9 mouse cellular contexts compared by ENCODE assay signal in genomic region chr1:21077191-21077590, GRCm38 (mm10). TPM values are rescaled to one million over a fixed set of nuclear protein-coding genes. Genes with fewer than 3 reads are reported as not detected.
DNase-seq lines count a peak whose midpoint lies in the region; ATAC-seq lines count a peak whose summit lies in the region.
"Had no signal": no experiment of that assay in that cellular context is flagged by ENCODE, and none has a peak within 500 bp of the region (broad histone marks: within the 10 kb centered on the region; RNA-seq: fewer than 3 reads in every experiment).

No protein-coding gene starts in this region.

- peak overlapping the region; percentile 74 for H3K4me2 ChIP-seq in heart, embryonic 16.5 days (ENCODE audit: low read depth, low read length)
- peak overlapping the region; percentile 69 for H3K4me2 ChIP-seq in embryonic facial prominence, embryonic 14.5 days (ENCODE audit: low read depth, low read length)
- H3K4me2 ChIP-seq in kidney, embryonic 14.5 days (replicated peaks; ENCODE audit: low read depth, low read length) = peak overlapping the region; percentile 48
- H3K4me2 ChIP-seq in neural tube, embryonic 12.5 days (replicated peaks) = peak overlapping the region; percentile 74

- DNase-seq in heart, adult 11 months = no peak
- peak; percentile 51 for DNase-seq in embryonic facial prominence, embryonic 14.5 days (ENCODE audit: low spot score)
- no peak for DNase-seq in spleen, adult 18-20 months
- no peak for DNase-seq in adrenal gland, postnatal 36 days
- DNase-seq in spleen, postnatal 36 days (ENCODE audit: low spot score in 2 of 2) = no peak

- H3K36me3 ChIP-seq in heart, embryonic 16.5 days (ENCODE audit: control insufficient read depth, insufficient read depth) = no peaks in the 10 kb centered on the region
- 0 out of 2 replicates have a peak, but pooled peaks cover 3% of the 10 kb centered on the region for H3K36me3 ChIP-seq in embryonic facial prominence, embryonic 14.5 days (ENCODE audit: control insufficient read depth, insufficient read depth, low read length)
- H3K36me3 ChIP-seq in kidney, embryonic 14.5 days (ENCODE audit: control insufficient read depth, insufficient read depth, low read length) = no peaks in the 10 kb centered on the region
- H3K36me3 ChIP-seq in neural tube, embryonic 12.5 days = no peaks in the 10 kb centered on the region
- H3K36me3 ChIP-seq: G1E had no signal

- no peaks in the 10 kb centered on the region for H3K27me3 ChIP-seq in heart, embryonic 16.5 days (ENCODE audit: control insufficient read depth, insufficient read depth, low read length)
- H3K27me3 ChIP-seq in embryonic facial prominence, embryonic 14.5 days (replicated peaks; ENCODE audit: control insufficient read depth, insufficient read depth, low read length) = no peaks in the 10 kb centered on the region
- no peaks in the 10 kb centered on the region for H3K27me3 ChIP-seq in kidney, embryonic 14.5 days (ENCODE audit: control insufficient read depth, insufficient read depth, low read length)
- H3K27me3 ChIP-seq in neural tube, embryonic 12.5 days (replicated peaks) = no peaks in the 10 kb centered on the region

- 57% methylated on average over 5 of the region's 5 CpGs for WGBS in heart, embryonic 16.5 days
- WGBS in embryonic facial prominence, embryonic 14.5 days = 34% methylated on average over 5 of the region's 5 CpGs
- 46% methylated on average over 5 of the region's 5 CpGs for WGBS in kidney, embryonic 14.5 days
- 58% methylated on average over 5 of the region's 5 CpGs for WGBS in neural tube, embryonic 12.5 days

- H3K27ac ChIP-seq in heart, embryonic 16.5 days (ENCODE audit: low read length) = no peak overlapping the region
- H3K27ac ChIP-seq in embryonic facial prominence, embryonic 14.5 days (replicated peaks; ENCODE audit: low read depth, low read length) = peak overlapping the region; percentile 69; the same call in 1 of the 2 replicates
- no peak overlapping the region for H3K27ac ChIP-seq in kidney, embryonic 14.5 days (ENCODE audit: low read depth, low read length)
- H3K27ac ChIP-seq in neural tube, embryonic 12.5 days = no peak overlapping the region

- H3K4me1 ChIP-seq in heart, embryonic 16.5 days (ENCODE audit: control insufficient read depth, insufficient read depth, low read length) = peaks cover 39% of the 10 kb centered on the region
- peaks cover 52% of the 10 kb centered on the region for H3K4me1 ChIP-seq in embryonic facial prominence, embryonic 14.5 days (ENCODE audit: control insufficient read depth, insufficient read depth, low read length)
- peaks cover 46% of the 10 kb centered on the region for H3K4me1 ChIP-seq in kidney, embryonic 14.5 days (ENCODE audit: control insufficient read depth, insufficient read depth, low read length)
- peaks cover 48% of the 10 kb centered on the region for H3K4me1 ChIP-seq in neural tube, embryonic 12.5 days

- H3K9ac ChIP-seq in heart, embryonic 16.5 days (ENCODE audit: low read length) = no peak overlapping the region
- H3K9ac ChIP-seq in embryonic facial prominence, embryonic 14.5 days (ENCODE audit: low read depth, low read length) = peak overlapping the region; percentile 80
- no peak overlapping the region for H3K9ac ChIP-seq in kidney, embryonic 14.5 days (ENCODE audit: low read depth, low read length)
- no peak overlapping the region for H3K9ac ChIP-seq in neural tube, embryonic 12.5 days

- H3K9me3 ChIP-seq in heart, embryonic 16.5 days (replicated peaks; ENCODE audit: control insufficient read depth, low read length) = no peaks in the 10 kb centered on the region
- no peaks in the 10 kb centered on the region for H3K9me3 ChIP-seq in embryonic facial prominence, embryonic 14.5 days (ENCODE audit: control insufficient read depth, low read length)
- no peaks in the 10 kb centered on the region for H3K9me3 ChIP-seq in kidney, embryonic 14.5 days (ENCODE audit: control insufficient read depth, low read length)
- no peaks in the 10 kb centered on the region for H3K9me3 ChIP-seq in neural tube, embryonic 12.5 days
- H3K9me3 ChIP-seq: G1E had no signal

- peak overlapping the region; percentile 74 for H3K4me3 ChIP-seq in heart, embryonic 16.5 days (ENCODE audit: low read length)
- peak overlapping the region; percentile 74 for H3K4me3 ChIP-seq in embryonic facial prominence, embryonic 14.5 days (ENCODE audit: low read depth, low read length)
- peak overlapping the region; percentile 71; the same call in 1 of the 2 replicates for H3K4me3 ChIP-seq in kidney, embryonic 14.5 days (ENCODE audit: low read length)
- H3K4me3 ChIP-seq in neural tube, embryonic 12.5 days = no peak overlapping the region

- no peak for ATAC-seq in heart, embryonic 16.5 days (replicated peaks; ENCODE audit: extremely low read depth, insufficient read depth, low FRiP score)
- no peak for ATAC-seq in embryonic facial prominence, embryonic 14.5 days (ENCODE audit: low read depth)
- ATAC-seq in kidney, embryonic 14.5 days (ENCODE audit: low FRiP score, low TSS enrichment) = no peak
- ATAC-seq in neural tube, embryonic 12.5 days (ENCODE audit: low FRiP score, low read depth) = no peak

RNA-seq across cellular contexts. Expression of gene Tram2, which starts 1.8 kb away (rescaled TPM):
- polyA plus RNA-seq in heart, embryonic 16.5 days (2015; fragmentation: Nextera tagmentation; extraction: Ambion mirVana) = 3.3 and 3.6 TPM in 2 replicates
- polyA plus RNA-seq in embryonic facial prominence, embryonic 14.5 days (2014; fragmentation: Nextera tagmentation; extraction: Ambion mirVana) = 12.8 and 14.4 TPM in 2 replicates
- polyA plus RNA-seq in kidney, embryonic 14.5 days (2014; fragmentation: Nextera tagmentation; extraction: Ambion mirVana) = 9.8 and 12.4 TPM in 2 replicates
- polyA plus RNA-seq in neural tube, embryonic 12.5 days (2016; fragmentation: Nextera tagmentation; extraction: Ambion mirVana) = 3.5 and 3.6 TPM in 2 replicates
- 1 to 10 TPM; 5.3 to 7.8 TPM for total RNA-seq in adrenal gland, postnatal 36 days (2021)
